Mouse (Mus musculus) lung, adult 2 months (tissue): ENCODE measurements at regions not wholly inside any gene's neighbourhood (a gene's known extent, or its start where the extent isn't known, plus 50 kb on each side); places are given as distances from the start of the nearest gene placed in this dataset.
A peak's percentile ranks its signal among the peaks of the same experiment; 100 is the strongest.

Source experiments
- DNase-seq: peaks from one replicate; pipeline ENCODE4 v3.0.0; 2022
- H3K4me1 ChIP-seq: fragments of 200-500 bp; 2 replicates; pipeline ENCODE4 v1.6.1; 2011; ENCODE audit warnings: low read length; ENCODE audit not compliant: control insufficient read depth, insufficient read depth
- H3K4me3 ChIP-seq: fragments of 200-500 bp; replicated peaks from 2 replicates; pipeline ENCODE3; 2011; ENCODE audit warnings: low read depth, mild to moderate bottlenecking, control low read depth, low read length; ENCODE audit errors: extremely low read depth
- CTCF ChIP-seq: fragments of 200-500 bp; IDR thresholded peaks from 2 replicates; pipeline ENCODE4 v1.5.1; 2011; ENCODE audit warnings: mild to moderate bottlenecking, low read length, control low read depth; ENCODE audit not compliant: insufficient read depth
- POLR2A ChIP-seq: fragments of 200-500 bp; IDR thresholded peaks from 2 replicates; pipeline ENCODE4 v1.6.1; 2011; ENCODE audit warnings: low read depth, mild to moderate bottlenecking, control low read depth, low read length, borderline replicate concordance; ENCODE audit errors: extremely low read depth
- WGBS: fragments of 180-500 bp; shearing (Covaris S2); methylation state at CpG from one replicate; pipeline ENCODE4 v1.1.7; 2018; 5-methylcytosine and 5-hydroxymethylcytosine counted together

- WGBS: 58% methylated on average over 5 of the region's 5 CpGs
- TF ChIP-seq POLR2A: no peak
- TF ChIP-seq CTCF: no peak
- no peak for DNase-seq
- Histone ChIP-seq H3K4me3 (no peak overlapping the region), H3K4me1 (no peaks in the 10 kb centered on the region)
Measured at GRCm38 (mm10) chr6:122394160-122394559, 53.8 kb upstream of the Phc1 start.

- WGBS: 44% methylated on average over 19 of the region's 19 CpGs
- no peak for DNase-seq
- Histone ChIP-seq H3K4me1 (no peaks in the 10 kb centered on the region), H3K4me3 (no peak overlapping the region)
- TF ChIP-seq CTCF (no peak), POLR2A (no peak)
Measured at GRCm38 (mm10) chr6:122393231-122393881, 53.0 kb upstream of the Phc1 start.

DNA sequence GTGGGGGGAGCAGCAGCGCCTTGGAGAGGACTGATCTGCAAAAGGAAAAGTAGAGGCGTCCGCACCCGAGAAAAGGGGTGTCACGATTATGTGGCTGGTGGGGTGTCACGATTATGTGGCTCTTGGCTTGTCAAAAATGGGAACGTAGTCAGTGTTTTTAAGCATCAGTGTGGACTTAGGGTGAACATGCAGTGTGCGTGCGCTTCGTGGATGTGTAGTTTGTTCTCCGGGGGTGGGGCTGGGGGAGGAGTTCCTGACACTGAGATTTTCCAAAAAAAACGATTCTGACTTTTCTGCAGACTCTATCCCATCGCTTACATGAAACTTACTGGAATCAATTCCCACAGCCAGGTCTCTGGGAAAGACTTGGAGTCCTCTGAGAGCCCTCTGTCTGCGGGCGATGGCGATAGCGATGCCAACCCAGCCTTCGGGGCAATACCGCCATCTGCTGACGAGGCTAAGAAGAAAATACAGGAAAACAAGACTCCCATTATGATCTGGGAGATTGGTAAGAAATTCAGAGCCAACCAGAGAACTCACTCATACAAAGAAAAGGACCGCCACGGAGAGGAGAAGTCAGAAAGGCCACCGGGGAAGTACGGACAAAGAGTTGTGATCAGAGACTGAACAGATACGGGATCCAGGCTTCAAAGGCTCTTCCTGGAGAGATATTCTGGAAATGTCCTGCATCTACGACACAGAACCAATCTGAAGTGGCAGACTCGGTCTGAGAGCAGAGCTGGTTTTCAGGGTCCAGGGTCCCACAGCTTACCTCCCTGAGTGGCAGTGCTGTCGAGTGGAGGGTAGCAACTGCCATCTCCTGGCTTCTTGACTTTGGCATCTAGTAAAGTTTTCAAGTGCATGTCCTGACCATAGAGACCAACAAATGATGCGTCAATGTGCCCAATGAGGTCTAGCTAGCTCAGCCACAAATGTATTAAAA, 51.6 kb upstream of the Phc1 start:
- peak; percentile 71 for TF ChIP-seq CTCF
- no peak for TF ChIP-seq POLR2A
- peak; percentile 51 for DNase-seq
- 29% methylated on average over 29 of the region's 29 CpGs for WGBS
- H3K4me1 ChIP-seq: no peaks in the 10 kb centered on the region
- no peak overlapping the region for H3K4me3 ChIP-seq

GRCm38 (mm10) chr6:122391126-122391525, 50.8 kb upstream of the Phc1 start:
- Histone ChIP-seq H3K4me3 (no peak overlapping the region), H3K4me1 (no peaks in the 10 kb centered on the region)
- no peak for TF ChIP-seq POLR2A
- no peak for TF ChIP-seq CTCF
- 69% methylated on average over 10 of the region's 10 CpGs for WGBS
- DNase-seq: no peak

GRCm38 (mm10) chr6:122390720-122391119, 50.4 kb upstream of the Phc1 start:
- TF ChIP-seq POLR2A (no peak), CTCF (no peak)
- Histone ChIP-seq H3K4me1 (no peaks in the 10 kb centered on the region), H3K4me3 (no peak overlapping the region)
- 39% methylated on average over 13 of the region's 13 CpGs for whole genome bisulfite sequencing
- DNase-seq: no peak
